Mouse (Mus musculus): ENCODE measurements around the gene Gm8082. TPM values are rescaled to one million over a fixed set of nuclear protein-coding genes. Genes with fewer than 3 reads are reported as not detected.
"Not testable (repeated sequence)": the region's sequence is repeated elsewhere in the genome, so short reads cannot be mapped to it uniquely, and the experiment has no call there.

Gene Gm8082
- not detected in 2 replicates for polyA plus RNA-seq (2015; fragmentation: Nextera tagmentation; extraction: Ambion mirVana)

DNA sequence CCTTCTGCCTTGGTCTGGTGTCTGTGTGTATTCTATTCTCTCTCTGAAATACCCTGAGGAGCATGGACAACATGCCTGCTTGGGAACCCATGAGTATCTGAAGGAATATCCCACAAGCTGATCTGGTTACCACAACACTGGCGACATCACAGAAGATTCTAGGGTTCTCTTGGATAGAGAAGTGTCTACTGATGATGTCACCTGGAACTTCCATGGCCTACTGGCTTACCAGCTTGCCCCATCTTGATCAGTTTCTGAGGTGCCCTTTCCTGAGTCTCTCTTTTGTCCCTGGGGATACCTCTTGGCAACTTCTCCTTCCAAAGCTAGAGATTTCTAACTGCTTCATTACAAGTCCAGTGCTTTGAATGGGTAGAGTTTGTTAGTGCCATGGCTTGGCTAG lies at the start of gene Gm8082:
Gene Gm8082 (minus strand): TSS at position 101 of the 400 bp plus-strand sequence.
- no CpG with 5 or more reads among the region's 1 CpGs for WGBS
- not testable (repeated sequence) for H3K27me3 ChIP-seq (ENCODE audit: control insufficient read depth, insufficient read depth, low read length); H3K4me2 ChIP-seq (ENCODE audit: low read depth, low read length); H3K9me3 ChIP-seq (replicated peaks; ENCODE audit: control insufficient read depth, low read length); H3K4me1 ChIP-seq (ENCODE audit: control insufficient read depth, insufficient read depth, low read length); ATAC-seq (ENCODE audit: insufficient read depth, low FRiP score); H3K9ac ChIP-seq (ENCODE audit: low read length); H3K4me3 ChIP-seq (replicated peaks; ENCODE audit: low read length); H3K36me3 ChIP-seq (ENCODE audit: control insufficient read depth, insufficient read depth, low read length); H3K27ac ChIP-seq (ENCODE audit: low read length)

DNA sequence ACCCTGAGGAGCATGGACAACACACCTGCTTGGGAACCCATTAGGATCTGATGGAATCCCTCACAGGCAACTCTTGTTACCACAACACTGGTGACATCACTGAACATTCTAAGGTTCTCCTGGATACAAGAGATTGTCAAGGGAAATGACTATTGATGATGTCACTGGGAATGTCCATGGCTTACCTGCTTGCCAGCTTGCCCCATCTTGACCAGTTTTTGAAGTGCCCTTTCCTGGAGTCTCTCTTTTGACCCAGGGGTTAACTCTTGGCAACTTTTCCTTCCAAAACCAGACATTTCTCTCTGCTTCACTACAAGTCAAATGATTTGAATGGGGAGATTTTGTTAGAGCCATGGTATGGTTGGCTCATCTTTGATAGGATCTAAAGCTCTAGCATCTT lies 22.1 kb upstream of the Gm8082 start, which contains the start of gene Gm10376:
Gene Gm10376 (minus strand): TSS at position 101 of the 400 bp plus-strand sequence.
- H3K4me2 ChIP-seq (ENCODE audit: low read depth, low read length); H3K4me3 ChIP-seq (replicated peaks; ENCODE audit: low read length); H3K27me3 ChIP-seq (ENCODE audit: control insufficient read depth, insufficient read depth, low read length); H3K36me3 ChIP-seq (ENCODE audit: control insufficient read depth, insufficient read depth, low read length); H3K27ac ChIP-seq (ENCODE audit: low read length); ATAC-seq (ENCODE audit: insufficient read depth, low FRiP score); H3K9me3 ChIP-seq (replicated peaks; ENCODE audit: control insufficient read depth, low read length); H3K4me1 ChIP-seq (ENCODE audit: control insufficient read depth, insufficient read depth, low read length); H3K9ac ChIP-seq (ENCODE audit: low read length): not testable (repeated sequence)

Other genes with a start within 250 kb of the Gm8082 start
- not detected in 2 replicates for gene Gm3015, start 224.8 kb downstream of the Gm8082 start, polyA plus RNA-seq (2015; fragmentation: Nextera tagmentation; extraction: Ambion mirVana)
- gene Gm10377, start 195.6 kb downstream of the Gm8082 start, polyA plus RNA-seq (2015; fragmentation: Nextera tagmentation; extraction: Ambion mirVana), result not detected in 2 replicates
- not detected in 2 replicates for gene Gm21977, start 140.1 kb downstream of the Gm8082 start, polyA plus RNA-seq (2015; fragmentation: Nextera tagmentation; extraction: Ambion mirVana)
- not detected in 2 replicates for gene Gm10376, start 22.0 kb upstream of the Gm8082 start, polyA plus RNA-seq (2015; fragmentation: Nextera tagmentation; extraction: Ambion mirVana)
- not detected in 2 replicates for gene Gm8094, start 83.0 kb upstream of the Gm8082 start, polyA plus RNA-seq (2015; fragmentation: Nextera tagmentation; extraction: Ambion mirVana)
- not detected in 2 replicates for gene Gm8104, start 107.0 kb upstream of the Gm8082 start, polyA plus RNA-seq (2015; fragmentation: Nextera tagmentation; extraction: Ambion mirVana)
- gene Gm7233, start 186.2 kb upstream of the Gm8082 start, polyA plus RNA-seq (2015; fragmentation: Nextera tagmentation; extraction: Ambion mirVana), result not detected in 2 replicates
- not detected in 2 replicates for gene Gm8122, start 241.7 kb upstream of the Gm8082 start, polyA plus RNA-seq (2015; fragmentation: Nextera tagmentation; extraction: Ambion mirVana)